Mouse (Mus musculus): ENCODE data around the gene Rab30.

GRCm38 (mm10) chr7:92836447-92836846 lies 95.0 kb downstream of the Rab30 start:
- TF ChIP-seq CTCF (IDR thresholded peaks at IDR 0.05; ENCODE audit: extremely low read depth, insufficient read depth, low read length) (no peak), POLR2A (IDR thresholded peaks at IDR 0.05; ENCODE audit: extremely low read depth, insufficient read depth, low read length) (no peak)
